Mouse (Mus musculus): ENCODE data around the gene Vezt.
A peak's percentile ranks its signal among the peaks of the same experiment; 100 is the strongest.

The Vezt gene

DNA sequence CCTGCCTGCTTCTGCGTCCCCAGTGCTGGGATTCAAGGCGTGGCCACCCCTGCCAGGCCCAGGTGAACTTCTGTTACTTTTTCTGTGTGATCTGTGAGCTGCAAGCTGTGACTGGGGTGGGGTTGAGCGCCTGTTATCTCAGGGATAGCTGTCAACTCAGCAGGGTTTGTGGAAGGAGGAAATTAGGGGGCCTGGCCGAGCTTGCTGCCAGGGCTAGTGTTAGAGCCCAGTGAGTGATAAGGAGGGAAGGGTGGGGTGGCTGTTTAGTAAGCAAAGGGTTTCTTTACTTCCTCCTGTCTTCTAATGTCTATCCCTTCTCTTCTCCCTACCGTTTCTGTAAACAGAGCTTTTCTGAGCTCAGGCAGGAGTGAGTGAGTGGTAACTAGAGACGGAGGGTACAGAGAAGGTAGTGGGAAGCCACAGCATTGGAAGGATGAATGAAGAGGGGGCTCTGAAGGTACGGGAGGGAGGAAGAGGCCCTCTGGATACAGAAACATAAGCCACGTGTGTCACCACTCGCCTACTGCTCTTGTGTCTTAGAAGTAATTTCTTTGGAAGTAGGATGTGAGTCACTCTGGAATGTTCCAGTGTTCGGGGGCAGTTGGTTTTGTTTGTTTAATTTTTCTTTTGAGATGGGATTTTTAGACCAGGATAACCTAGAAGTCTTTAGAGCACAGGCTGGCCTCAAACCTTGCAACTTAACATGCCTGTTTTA, 12.4 kb upstream of the Vezt start:
- Histone ChIP-seq H3K9me3 (ENCODE audit: low read length) (no peaks in the 10 kb centered on the region), H3K36me3 (ENCODE audit: insufficient read depth, low read length) (no peaks in the 10 kb centered on the region), H3K27me3 (ENCODE audit: insufficient read depth, low read length) (no peaks in the 10 kb centered on the region), H3K4me1 (replicated peaks; ENCODE audit: low read depth, low read length) (peaks cover 24% of the 10 kb centered on the region), H3K4me3 (replicated peaks; ENCODE audit: low read length) (no peak overlapping the region)
- TF ChIP-seq POU5F1 (IDR thresholded peaks at IDR 0.05; ENCODE audit: borderline replicate concordance, low read length) (no peak), CTCF (conservative IDR thresholded peaks at IDR 0.05; ENCODE audit: low read length) (no peak), NANOG (IDR thresholded peaks at IDR 0.05; ENCODE audit: borderline replicate concordance, low read length) (no peak)

- Histone ChIP-seq H3K36me3 (ENCODE audit: insufficient read depth, low read length) (no peaks in the 10 kb centered on the region), H3K9me3 (ENCODE audit: low read length) (no peaks in the 10 kb centered on the region)
Measured at GRCm38 (mm10) chr10:94047024-94047423, 11.4 kb upstream of the Vezt start.

DNA sequence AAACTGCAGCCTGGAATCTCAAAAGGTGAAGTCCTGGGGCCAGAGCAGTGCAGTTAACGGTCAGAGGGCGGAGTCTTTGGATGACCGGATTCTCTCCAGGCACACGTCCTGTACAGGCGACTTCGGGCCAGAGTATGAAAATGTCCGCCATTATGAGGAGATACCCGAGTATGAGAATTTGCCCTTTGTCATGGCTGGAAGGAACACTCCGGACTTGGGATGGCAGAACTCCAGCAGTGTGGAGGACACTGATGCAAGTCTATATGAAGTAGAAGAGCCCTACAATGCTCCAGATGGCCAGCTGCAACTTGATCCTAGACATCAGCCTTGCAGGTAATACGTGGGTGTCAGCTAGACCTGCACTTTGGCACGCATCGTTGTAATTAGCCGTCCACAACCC, 9.7 kb upstream of the Vezt start:
- no peaks in the 10 kb centered on the region for H3K27me3 ChIP-seq (ENCODE audit: insufficient read depth, low read length)
- no peak for TF ChIP-seq CTCF (conservative IDR thresholded peaks at IDR 0.05; ENCODE audit: low read length)
- TF ChIP-seq NANOG (IDR thresholded peaks at IDR 0.05; ENCODE audit: borderline replicate concordance, low read length), result no peak
- TF ChIP-seq POU5F1 (IDR thresholded peaks at IDR 0.05; ENCODE audit: borderline replicate concordance, low read length), result no peak
- no peaks in the 10 kb centered on the region for H3K9me3 ChIP-seq (ENCODE audit: low read length)
- H3K36me3 ChIP-seq (ENCODE audit: insufficient read depth, low read length), result no peaks in the 10 kb centered on the region
- H3K4me3 ChIP-seq (replicated peaks; ENCODE audit: low read length), result no peak overlapping the region
- H3K4me1 ChIP-seq (replicated peaks; ENCODE audit: low read depth, low read length), result peaks cover 24% of the 10 kb centered on the region

More at GRCm38 (mm10) chr10:94047024-94047423, 11.4 kb upstream of the Vezt start:
- Histone ChIP-seq H3K27me3 (ENCODE audit: insufficient read depth, low read length) (no peaks in the 10 kb centered on the region), H3K4me1 (replicated peaks; ENCODE audit: low read depth, low read length) (peaks cover 24% of the 10 kb centered on the region), H3K4me3 (replicated peaks; ENCODE audit: low read length) (no peak overlapping the region)
- TF ChIP-seq NANOG (IDR thresholded peaks at IDR 0.05; ENCODE audit: borderline replicate concordance, low read length) (no peak), CTCF (conservative IDR thresholded peaks at IDR 0.05; ENCODE audit: low read length) (no peak)

DNA sequence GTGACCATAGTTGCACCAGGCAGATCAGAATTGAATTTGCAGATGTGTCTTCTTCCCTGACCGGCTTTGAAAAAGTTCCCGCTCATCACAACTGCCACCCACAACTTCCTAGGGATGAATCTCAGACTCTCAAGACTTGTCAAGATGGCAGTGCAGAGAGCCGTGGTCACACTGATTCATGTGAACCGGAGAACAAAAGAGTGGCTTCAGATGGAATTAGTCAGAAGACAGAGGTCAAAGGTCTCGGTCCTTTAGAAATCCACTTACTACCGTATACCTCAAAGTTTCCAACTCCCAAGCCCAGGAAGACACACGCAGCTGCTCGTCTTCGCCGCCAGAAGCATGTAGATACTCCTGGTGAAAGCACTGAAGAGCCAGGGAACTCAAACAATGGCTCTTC, 8.3 kb upstream of the Vezt start:
- no peaks in the 10 kb centered on the region for H3K36me3 ChIP-seq (ENCODE audit: insufficient read depth, low read length)
- H3K4me1 ChIP-seq (replicated peaks; ENCODE audit: low read depth, low read length), result peaks cover 24% of the 10 kb centered on the region
- no peak overlapping the region for H3K4me3 ChIP-seq (replicated peaks; ENCODE audit: low read length)
- no peak for TF ChIP-seq POU5F1 (IDR thresholded peaks at IDR 0.05; ENCODE audit: borderline replicate concordance, low read length)
- no peak for TF ChIP-seq CTCF (conservative IDR thresholded peaks at IDR 0.05; ENCODE audit: low read length)
- TF ChIP-seq NANOG (IDR thresholded peaks at IDR 0.05; ENCODE audit: borderline replicate concordance, low read length), result no peak
- H3K9me3 ChIP-seq (ENCODE audit: low read length), result no peaks in the 10 kb centered on the region
- no peaks in the 10 kb centered on the region for H3K27me3 ChIP-seq (ENCODE audit: insufficient read depth, low read length)

DNA sequence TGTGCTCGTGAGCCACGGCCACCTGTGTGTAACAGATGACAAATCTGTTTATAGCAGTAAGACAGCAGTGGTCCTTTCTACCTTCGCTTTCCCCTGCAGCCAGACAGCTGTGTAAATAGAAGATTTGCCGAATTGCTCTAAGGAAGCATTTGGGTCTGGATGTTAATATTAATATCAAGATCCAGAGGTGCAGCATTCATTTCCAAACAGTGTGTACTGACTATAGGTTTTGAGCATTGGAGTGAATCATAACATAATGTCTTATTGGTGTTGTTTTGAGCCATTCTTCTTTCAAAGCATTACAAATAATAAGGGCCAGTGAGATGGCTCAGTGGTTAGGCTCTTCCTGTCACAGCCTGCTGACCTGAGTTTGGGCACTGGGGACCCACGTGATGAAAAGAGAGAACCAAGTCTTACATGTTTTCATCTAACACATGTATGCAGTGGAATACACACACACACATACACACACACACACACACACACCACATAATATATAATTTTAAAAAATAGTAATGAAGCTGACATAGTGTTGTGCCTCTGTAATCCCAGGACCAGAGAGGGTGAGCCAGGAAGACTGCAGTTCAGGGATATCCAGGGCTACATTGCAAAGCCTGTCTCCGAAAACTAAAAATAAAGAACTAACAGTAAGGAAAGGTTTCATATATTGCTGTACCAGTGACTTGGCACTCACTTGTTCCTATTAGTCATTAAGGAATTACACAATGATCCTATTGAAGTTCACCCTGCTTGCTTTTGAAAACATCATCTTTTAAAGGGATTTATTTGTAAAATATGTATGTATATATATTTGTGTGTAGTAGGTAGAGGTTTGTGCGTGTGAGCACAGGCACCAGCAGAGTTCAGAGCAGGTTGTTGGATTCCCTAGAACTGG, 3.0 kb upstream of the Vezt start:
- Histone ChIP-seq H3K4me3 (replicated peaks; ENCODE audit: low read length) (no peak overlapping the region), H3K36me3 (ENCODE audit: insufficient read depth, low read length) (no peaks in the 10 kb centered on the region), H3K27me3 (ENCODE audit: insufficient read depth, low read length) (no peaks in the 10 kb centered on the region), H3K9me3 (ENCODE audit: low read length) (no peaks in the 10 kb centered on the region), H3K4me1 (replicated peaks; ENCODE audit: low read depth, low read length) (peaks cover 11% of the 10 kb centered on the region)
- TF ChIP-seq NANOG (IDR thresholded peaks at IDR 0.05; ENCODE audit: borderline replicate concordance, low read length) (no peak), CTCF (conservative IDR thresholded peaks at IDR 0.05; ENCODE audit: low read length) (no peak), POU5F1 (IDR thresholded peaks at IDR 0.05; ENCODE audit: borderline replicate concordance, low read length) (no peak)

DNA sequence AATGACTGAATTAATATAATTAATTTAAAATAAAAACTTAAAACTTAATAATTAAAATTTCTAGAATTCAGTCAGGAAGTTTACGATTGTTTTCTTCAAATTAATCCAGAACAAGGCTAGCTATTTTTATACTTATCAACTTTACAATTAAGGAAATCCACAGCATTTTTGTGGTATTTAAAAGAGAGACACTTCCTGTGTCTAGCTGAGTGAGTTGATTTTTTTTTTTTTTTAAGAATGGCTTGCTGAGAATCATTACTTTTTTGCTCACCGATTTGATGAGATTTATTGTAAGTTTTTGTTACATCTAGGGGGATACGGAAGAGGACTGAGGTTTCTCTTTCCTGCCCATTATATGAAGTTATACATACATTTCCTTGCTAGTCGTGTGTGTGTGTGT, 2.0 kb upstream of the Vezt start:
- TF ChIP-seq POU5F1 (IDR thresholded peaks at IDR 0.05; ENCODE audit: borderline replicate concordance, low read length), result no peak
- no peak for TF ChIP-seq CTCF (conservative IDR thresholded peaks at IDR 0.05; ENCODE audit: low read length)
- no peak for TF ChIP-seq NANOG (IDR thresholded peaks at IDR 0.05; ENCODE audit: borderline replicate concordance, low read length)
- Histone ChIP-seq H3K36me3 (ENCODE audit: insufficient read depth, low read length) (no peaks in the 10 kb centered on the region), H3K9me3 (ENCODE audit: low read length) (no peaks in the 10 kb centered on the region), H3K4me3 (replicated peaks; ENCODE audit: low read length) (no peak overlapping the region), H3K4me1 (replicated peaks; ENCODE audit: low read depth, low read length) (peaks cover 11% of the 10 kb centered on the region), H3K27me3 (ENCODE audit: insufficient read depth, low read length) (no peaks in the 10 kb centered on the region)

GRCm38 (mm10) chr10:94037196-94037595, 1.6 kb upstream of the Vezt start:
- TF ChIP-seq NANOG (IDR thresholded peaks at IDR 0.05; ENCODE audit: borderline replicate concordance, low read length) (no peak), POU5F1 (IDR thresholded peaks at IDR 0.05; ENCODE audit: borderline replicate concordance, low read length) (no peak), CTCF (conservative IDR thresholded peaks at IDR 0.05; ENCODE audit: low read length) (no peak)
- Histone ChIP-seq H3K4me1 (replicated peaks; ENCODE audit: low read depth, low read length) (peaks cover 11% of the 10 kb centered on the region), H3K9me3 (ENCODE audit: low read length) (no peaks in the 10 kb centered on the region), H3K4me3 (replicated peaks; ENCODE audit: low read length) (no peak overlapping the region), H3K27me3 (ENCODE audit: insufficient read depth, low read length) (no peaks in the 10 kb centered on the region), H3K36me3 (ENCODE audit: insufficient read depth, low read length) (no peaks in the 10 kb centered on the region)

GRCm38 (mm10) chr10:94036375-94036758, 750 bp upstream of the Vezt start:
- TF ChIP-seq CTCF (conservative IDR thresholded peaks at IDR 0.05; ENCODE audit: low read length), result no peak
- TF ChIP-seq NANOG (IDR thresholded peaks at IDR 0.05; ENCODE audit: borderline replicate concordance, low read length), result no peak
- no peak for TF ChIP-seq POU5F1 (IDR thresholded peaks at IDR 0.05; ENCODE audit: borderline replicate concordance, low read length)
- Histone ChIP-seq H3K4me3 (replicated peaks; ENCODE audit: low read length) (peak overlapping the region; percentile 95), H3K9me3 (ENCODE audit: low read length) (no peaks in the 10 kb centered on the region), H3K27me3 (ENCODE audit: insufficient read depth, low read length) (no peaks in the 10 kb centered on the region), H3K4me1 (replicated peaks; ENCODE audit: low read depth, low read length) (peaks cover 11% of the 10 kb centered on the region), H3K36me3 (ENCODE audit: insufficient read depth, low read length) (no peaks in the 10 kb centered on the region)

Measured in E14TG2a.4 (cell line).